Mouse (Mus musculus) right cerebral cortex, postnatal 36 days (tissue): ENCODE data around the gene Nbea.

Experiments used
- DNase-seq, 2 experiments: peaks; one replicate each; pipeline ENCODE4 v3.0.0; 2022; ENCODE audit warnings: low spot score in 2 of 2, mixed read lengths in 1 of 2

The Nbea gene

DNA sequence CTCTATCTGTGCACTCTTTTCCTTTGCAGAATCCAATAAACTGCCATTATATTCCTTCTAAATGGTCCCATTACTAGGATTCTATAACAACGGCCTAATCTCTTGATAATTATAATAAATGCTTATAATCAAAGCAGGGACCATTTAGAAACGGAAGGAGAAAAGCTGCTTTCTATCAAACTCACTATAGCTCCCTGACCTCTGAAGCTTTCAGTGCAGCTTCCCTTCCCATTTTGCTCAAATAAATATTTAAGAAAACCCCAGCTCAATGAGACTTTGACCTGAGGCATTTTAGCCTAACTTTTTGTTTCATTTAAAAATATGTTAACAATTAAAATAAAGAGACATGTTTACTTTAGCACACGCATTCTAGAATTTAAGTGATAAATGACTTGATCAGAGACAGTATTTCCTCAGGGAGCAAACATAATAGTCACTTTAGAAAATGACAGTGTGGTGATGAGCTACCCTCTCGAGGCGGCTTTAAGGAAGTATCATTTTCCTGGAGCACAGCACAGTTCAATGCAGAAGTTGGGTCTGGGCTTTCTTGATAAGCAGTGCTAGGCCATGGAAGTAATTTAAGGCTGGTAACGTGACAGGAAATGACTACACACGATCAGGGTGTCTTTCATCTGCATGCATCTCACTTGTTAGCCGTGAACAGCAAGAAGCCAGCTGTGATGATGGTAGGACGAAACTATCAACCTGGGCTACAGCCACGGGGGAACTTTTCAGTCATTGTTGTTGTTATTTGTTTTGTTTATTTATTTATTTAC is 354.8 kb downstream of the Nbea start:
- DNase-seq = no peak

- no peak for DNase-seq
Observed at GRCm38 (mm10) chr3:55824864-55825263, 358.6 kb downstream of the Nbea start.

DNA sequence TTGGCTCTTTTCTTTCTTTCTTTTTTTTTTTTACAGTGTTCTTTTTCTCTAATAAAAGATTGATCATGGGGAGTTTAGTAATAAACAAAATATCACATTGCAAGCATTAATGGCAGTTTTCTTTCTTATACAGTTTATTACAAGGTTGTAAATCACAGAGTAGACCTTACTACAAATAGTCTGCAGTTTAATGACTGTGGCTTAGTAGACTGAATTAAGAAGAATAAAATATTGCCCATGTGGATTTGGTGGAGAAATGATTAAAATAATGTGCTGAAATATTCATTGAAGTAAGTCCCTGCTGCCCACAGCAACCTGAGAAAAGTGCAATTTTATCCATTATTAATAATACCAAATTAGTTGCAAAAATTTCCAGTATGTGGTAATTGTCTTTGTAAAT is 363.9 kb downstream of the Nbea start:
- DNase-seq = no peak

DNA sequence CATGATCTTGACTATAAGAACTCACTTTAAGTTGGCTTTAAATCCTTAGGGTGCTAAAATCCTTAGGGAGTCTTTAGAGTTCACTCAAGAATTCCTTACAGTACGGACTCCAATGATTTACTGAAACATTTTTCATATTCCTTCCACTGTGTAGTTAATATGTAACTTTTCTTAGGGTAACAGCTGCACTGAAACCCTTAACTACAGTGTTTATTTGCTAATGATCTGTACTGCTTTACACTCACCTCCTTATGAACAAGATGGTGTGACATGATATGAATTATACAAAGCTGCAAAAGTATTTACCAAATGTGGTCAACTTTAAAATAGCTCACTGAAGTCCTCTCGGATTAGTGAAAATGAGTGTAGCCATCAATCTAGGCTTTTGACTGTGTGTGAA is 365.4 kb downstream of the Nbea start:
- DNase-seq = no peak

GRCm38 (mm10) chr3:55816638-55817375 is 366.7 kb downstream of the Nbea start:
- DNase-seq = no peak

- DNase-seq = no peak
Observed at GRCm38 (mm10) chr3:55816096-55816495, 367.4 kb downstream of the Nbea start.

GRCm38 (mm10) chr3:55814993-55815625 is 368.4 kb downstream of the Nbea start:
- DNase-seq = no peak

GRCm38 (mm10) chr3:55794768-55795167 is 388.7 kb downstream of the Nbea start:
- no peak for DNase-seq

DNA sequence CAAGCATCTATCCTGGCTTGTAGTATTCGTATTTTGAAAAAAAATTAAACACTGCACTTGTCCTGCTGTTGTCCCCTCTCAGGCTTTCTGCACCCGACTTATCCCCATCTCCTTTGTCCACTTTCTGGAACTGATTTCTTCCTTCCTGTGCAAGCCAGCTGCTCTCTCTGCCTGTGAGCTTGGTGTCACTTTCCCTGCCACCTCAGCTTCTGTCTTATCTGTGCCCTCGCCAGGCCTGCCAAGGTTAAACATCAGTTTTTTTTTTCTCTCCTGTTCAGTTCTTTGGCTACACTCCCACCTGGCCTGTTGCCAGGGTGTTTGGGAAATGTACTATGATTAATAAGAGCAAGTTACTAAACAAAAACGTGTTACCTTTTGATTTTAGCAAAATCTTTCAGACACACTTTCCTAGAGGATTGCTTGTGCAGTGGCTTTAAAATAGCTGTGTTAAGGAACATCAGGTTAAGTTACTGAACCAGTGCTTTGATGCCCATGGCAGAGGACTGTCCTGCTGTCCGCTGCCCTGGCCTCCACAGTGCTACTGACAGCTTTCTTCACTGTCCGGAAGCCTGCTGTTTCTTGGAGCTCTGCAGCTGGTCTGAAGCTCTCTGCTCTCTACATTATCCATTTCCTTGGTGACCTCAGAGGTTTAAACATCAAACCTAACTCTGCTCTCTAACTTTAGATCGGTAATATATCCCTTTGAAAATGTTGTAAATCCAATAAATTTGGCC is 389.5 kb downstream of the Nbea start:
- DNase-seq = no peak

GRCm38 (mm10) chr3:55792251-55792650 is 391.2 kb downstream of the Nbea start:
- no peak for DNase-seq

- DNase-seq = no peak
Observed at GRCm38 (mm10) chr3:55790609-55791008, 392.9 kb downstream of the Nbea start.

DNA sequence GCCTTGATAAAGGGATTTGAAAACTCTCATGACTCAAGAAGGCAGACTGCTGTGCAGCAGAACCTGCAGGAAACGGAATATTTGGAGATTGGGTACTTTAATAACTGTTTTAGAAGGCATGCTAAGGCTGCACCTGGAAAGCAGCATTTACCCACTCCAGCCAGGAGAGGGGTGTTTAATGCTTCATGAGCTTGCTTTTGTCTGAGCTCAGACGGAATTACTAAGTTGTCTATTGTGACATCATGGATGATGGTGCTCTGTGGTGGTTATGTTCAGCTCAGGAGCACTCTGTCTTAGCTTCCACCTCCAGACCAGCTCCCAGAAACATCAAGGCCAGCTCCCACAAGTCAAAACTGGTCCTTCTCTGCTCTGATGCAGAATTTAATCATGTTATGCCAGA is 393.6 kb downstream of the Nbea start:
- no peak for DNase-seq

GRCm38 (mm10) chr3:55788621-55789201 is 394.8 kb downstream of the Nbea start:
- no peak for DNase-seq

- no peak for DNase-seq
Observed at GRCm38 (mm10) chr3:55788214-55788586, 395.3 kb downstream of the Nbea start.

DNA sequence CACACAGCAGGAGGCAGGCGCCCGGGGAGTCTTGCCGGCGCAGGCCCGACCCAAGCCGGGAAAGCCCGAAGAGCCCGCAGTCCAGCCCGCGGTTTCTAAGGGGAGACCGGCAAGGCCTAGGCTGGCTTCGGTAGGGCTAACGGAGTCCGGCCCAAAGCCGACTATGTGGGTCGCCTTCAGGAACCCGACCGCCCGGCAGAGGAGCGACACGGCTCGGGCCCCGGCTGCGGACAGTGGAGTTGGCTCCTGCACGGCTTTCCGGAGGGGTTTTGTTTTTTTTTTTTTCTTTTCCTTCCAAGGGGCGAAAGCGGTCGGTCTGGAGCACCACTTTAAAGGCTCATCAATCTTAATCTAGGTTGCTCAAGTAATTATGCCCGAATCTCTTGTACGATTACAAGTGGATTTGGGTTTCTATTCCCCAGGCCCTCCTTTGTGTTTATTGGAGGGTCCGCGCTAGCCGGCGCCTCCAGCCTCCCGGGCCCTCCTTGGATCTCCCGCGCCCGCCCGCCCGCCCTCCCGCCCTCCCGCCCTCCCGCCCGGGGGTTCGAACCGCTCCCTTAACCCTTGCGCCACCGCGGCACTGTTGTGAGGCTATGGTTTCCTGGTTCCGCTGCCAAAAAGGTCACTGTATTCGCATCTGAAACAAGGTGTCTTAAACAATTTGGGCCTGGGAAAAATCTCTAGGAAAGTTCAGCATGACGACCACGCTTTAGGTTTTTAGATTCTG is 395.9 kb downstream of the Nbea start:
- no peak for DNase-seq

DNA sequence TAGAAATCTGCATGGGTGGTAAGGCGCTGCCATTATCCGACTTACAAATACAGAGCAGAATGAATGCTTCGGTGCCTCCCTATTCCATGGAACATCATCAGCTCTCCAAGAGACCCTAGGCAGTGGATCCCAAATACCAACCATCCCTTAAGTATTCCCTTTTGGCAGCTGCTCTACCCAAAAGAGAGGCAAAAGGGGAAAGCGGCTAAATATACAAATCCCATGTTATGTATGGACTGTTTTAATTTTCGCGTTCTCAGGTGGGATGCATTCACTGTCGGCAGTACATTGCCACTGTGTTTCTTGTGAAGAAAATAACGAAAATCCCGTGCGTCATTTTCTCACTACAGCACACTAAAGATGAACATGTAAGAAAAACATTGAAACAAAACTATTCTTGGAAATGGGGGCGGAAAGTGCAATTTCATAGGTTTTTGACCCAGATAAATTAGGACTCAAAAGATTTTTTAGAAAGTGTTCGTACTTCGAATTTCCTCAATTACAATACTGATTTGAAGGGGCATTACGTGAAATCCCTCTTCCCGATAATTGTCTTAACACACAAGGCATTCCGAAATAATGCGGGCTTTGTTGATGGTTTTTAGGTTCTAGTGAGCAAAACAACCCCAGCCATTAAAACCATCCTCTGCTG is 396.5 kb downstream of the Nbea start:
- DNase-seq = no peak

DNA sequence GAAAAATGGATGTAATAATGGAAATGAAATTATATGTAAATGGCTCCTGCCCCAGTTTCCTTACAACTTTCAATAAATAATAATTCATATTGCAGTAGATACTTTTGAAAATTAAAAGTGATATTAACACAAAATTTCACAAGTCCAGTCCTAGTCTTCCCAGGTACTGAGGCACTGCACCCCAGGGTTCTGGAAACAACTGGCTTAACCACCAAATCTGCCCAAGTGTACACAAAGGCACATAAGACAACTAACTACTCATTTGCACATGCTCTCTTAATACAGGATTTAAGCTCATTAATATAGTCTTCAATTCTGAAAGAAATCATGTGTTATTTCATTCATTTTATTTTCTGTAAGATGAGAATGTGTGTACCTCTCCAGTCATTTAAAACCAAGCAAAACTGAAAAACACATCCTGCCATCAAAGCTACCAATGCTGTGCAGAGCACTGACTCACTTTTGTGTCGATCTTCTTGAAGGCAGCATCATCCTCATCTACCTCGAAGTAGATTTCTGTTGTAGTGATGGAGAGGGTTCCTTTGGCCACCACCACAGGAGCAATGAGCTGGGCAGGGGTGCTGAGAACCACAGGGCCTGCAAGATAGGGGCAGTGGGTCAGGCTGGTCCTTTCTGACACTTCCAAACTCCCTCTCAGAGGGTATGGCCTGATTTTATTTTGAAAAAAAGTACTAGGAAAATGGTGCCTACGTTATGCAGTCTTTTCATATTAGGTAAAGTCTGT is 397.3 kb downstream of the Nbea start:
- no peak for DNase-seq

DNA sequence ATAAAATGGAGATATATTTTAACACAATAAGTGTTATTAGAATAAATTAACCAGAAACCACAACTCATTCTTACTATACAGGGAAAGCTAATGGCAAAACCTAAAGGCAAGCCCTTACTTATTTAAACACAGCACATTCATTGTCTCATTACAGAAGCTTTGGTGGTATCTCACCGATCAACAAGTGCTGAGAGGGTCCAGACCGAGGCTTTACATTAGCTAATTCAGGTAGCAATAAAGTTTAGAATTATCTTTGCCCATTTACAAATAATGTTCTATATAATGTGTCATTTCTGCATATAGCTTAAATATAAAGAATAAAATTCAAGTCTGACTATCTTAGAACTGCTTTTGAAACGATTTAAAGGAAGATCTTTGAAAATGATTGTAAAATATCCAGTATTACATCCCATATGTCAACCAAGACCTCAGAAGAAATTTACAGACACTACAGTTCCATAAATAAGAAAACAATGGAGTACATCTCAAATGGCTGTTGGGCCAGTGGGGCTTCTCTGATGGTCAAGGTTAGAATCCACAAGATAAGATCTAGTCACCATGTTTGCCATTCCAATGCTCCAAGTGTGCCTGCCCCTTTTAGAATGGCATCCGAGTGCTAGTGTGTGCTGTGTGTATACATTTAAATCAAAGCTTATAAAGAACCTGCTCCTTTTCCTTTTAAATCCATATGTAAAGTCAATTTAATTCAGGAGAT is 398.1 kb downstream of the Nbea start:
- no peak for DNase-seq

GRCm38 (mm10) chr3:55784101-55784500 is 399.4 kb downstream of the Nbea start:
- DNase-seq = no peak
